In the genomic region with DNA sequence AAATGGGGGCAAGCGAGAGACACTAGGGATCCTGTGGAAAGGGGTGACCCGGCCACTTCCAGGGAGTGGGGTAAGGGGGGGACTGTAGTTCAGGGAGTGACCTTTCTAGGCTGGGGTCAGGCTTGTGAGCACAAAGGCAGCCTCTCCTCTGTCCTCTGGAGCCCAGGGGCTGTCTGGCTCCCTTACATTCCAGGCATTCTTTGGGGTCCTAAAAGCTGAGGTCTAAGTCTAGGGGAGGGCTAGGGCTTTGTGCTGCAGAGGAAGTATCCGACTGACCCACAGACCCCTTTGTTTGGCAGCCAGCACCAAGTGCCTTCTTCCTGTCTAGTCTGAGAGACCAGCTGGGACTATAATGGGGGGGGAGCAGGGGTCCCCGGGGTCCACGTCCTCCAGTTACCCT, we compare ENCODE assay signal across 9 mouse cellular contexts.
A peak's percentile ranks its signal among the peaks of the same experiment; 100 is the strongest.
DNase-seq lines count a peak whose midpoint lies in the region; ATAC-seq and TF ChIP-seq lines count a peak whose summit lies in the region.
"Had no signal": no experiment of that assay in that cellular context is flagged by ENCODE, and none has a peak within 500 bp of the region (broad histone marks: within the 10 kb centered on the region; RNA-seq: fewer than 3 reads in every experiment).

No protein-coding gene starts in this region.

- TF ChIP-seq CTCF in stomach, postnatal 0 days (IDR thresholded peaks at IDR 0.05; ENCODE audit: low read depth), result no peak

- intact Hi-C loops in left cerebral cortex, postnatal 4 days (cut with DNase I), result no loop called here

- no peak for DNase-seq in heart, postnatal 4 days
- DNase-seq in kidney, postnatal 10 days, result peak; percentile 83
- DNase-seq in stomach, postnatal 0 days (ENCODE audit: low spot score), result no peak
- no peak for DNase-seq in left cerebral cortex, postnatal 4 days
- DNase-seq: cerebellum, adult 9-11 months had no signal

- no peaks in the 10 kb centered on the region for H3K9me3 ChIP-seq in heart, embryonic 14.5 days (ENCODE audit: control insufficient read depth, low read length)
- no peaks in the 10 kb centered on the region for H3K9me3 ChIP-seq in midbrain, embryonic 13.5 days
- H3K9me3 ChIP-seq in midbrain, embryonic 15.5 days, result no peaks in the 10 kb centered on the region
- H3K9me3 ChIP-seq in stomach, postnatal 0 days (ENCODE audit: control insufficient read depth, low read length), result no peaks in the 10 kb centered on the region

- H3K9ac ChIP-seq in heart, embryonic 14.5 days (ENCODE audit: low read length), result no peak overlapping the region
- no peak overlapping the region for H3K9ac ChIP-seq in midbrain, embryonic 13.5 days (replicated peaks)
- H3K9ac ChIP-seq in midbrain, embryonic 15.5 days, result no peak overlapping the region
- H3K9ac ChIP-seq in stomach, postnatal 0 days (ENCODE audit: low read length), result no peak overlapping the region

- no peak overlapping the region for H3K4me3 ChIP-seq in heart, embryonic 14.5 days (ENCODE audit: control insufficient read depth in 1 of 2, insufficient read depth in 1 of 2, low read depth in 1 of 2, low read length in 2 of 2)
- no peak overlapping the region for H3K4me3 ChIP-seq in midbrain, embryonic 13.5 days (replicated peaks)
- H3K4me3 ChIP-seq in midbrain, embryonic 15.5 days, result no peak overlapping the region
- H3K4me3 ChIP-seq in stomach, postnatal 0 days (ENCODE audit: low read depth, low read length), result no peak overlapping the region

- no peaks in the 10 kb centered on the region for H3K36me3 ChIP-seq in heart, embryonic 14.5 days (ENCODE audit: control insufficient read depth, insufficient read depth, low read length)
- no peaks in the 10 kb centered on the region for H3K36me3 ChIP-seq in midbrain, embryonic 13.5 days
- H3K36me3 ChIP-seq in midbrain, embryonic 15.5 days (replicated peaks), result no peaks in the 10 kb centered on the region
- no peaks in the 10 kb centered on the region for H3K36me3 ChIP-seq in stomach, postnatal 0 days (ENCODE audit: control insufficient read depth, insufficient read depth, low read length)

- peaks cover 13 to 14% of the 10 kb centered on the region in 2 experiments for H3K4me1 ChIP-seq in heart, embryonic 14.5 days (ENCODE audit: control insufficient read depth in 2 of 2, insufficient read depth in 2 of 2, low read length in 2 of 2)
- no peaks in the 10 kb centered on the region for H3K4me1 ChIP-seq in midbrain, embryonic 13.5 days (replicated peaks)
- H3K4me1 ChIP-seq in midbrain, embryonic 15.5 days, result no peaks in the 10 kb centered on the region
- H3K4me1 ChIP-seq in stomach, postnatal 0 days (replicated peaks; ENCODE audit: control insufficient read depth, insufficient read depth), result no peaks in the 10 kb centered on the region

- no peak for TF ChIP-seq EP300 in stomach, postnatal 0 days (optimal IDR thresholded peaks at IDR 0.05)

- H3K4me2 ChIP-seq in heart, embryonic 14.5 days (ENCODE audit: low read length), result no peak overlapping the region
- no peak overlapping the region for H3K4me2 ChIP-seq in midbrain, embryonic 13.5 days (replicated peaks)
- H3K4me2 ChIP-seq in midbrain, embryonic 15.5 days, result no peak overlapping the region
- H3K4me2 ChIP-seq in stomach, postnatal 0 days (replicated peaks; ENCODE audit: low read depth), result no peak overlapping the region

- 23% methylated on average over 5 of the region's 5 CpGs for WGBS in heart, embryonic 14.5 days
- WGBS in midbrain, embryonic 13.5 days, result 26% methylated on average over 5 of the region's 5 CpGs
- WGBS in midbrain, embryonic 15.5 days, result 28% methylated on average over 5 of the region's 5 CpGs
- 38% methylated on average over 5 of the region's 5 CpGs for WGBS in stomach, postnatal 0 days

- H3K27me3 ChIP-seq in heart, embryonic 14.5 days (ENCODE audit: control insufficient read depth, insufficient read depth, low read length), result no peaks in the 10 kb centered on the region
- H3K27me3 ChIP-seq in midbrain, embryonic 13.5 days, result no peaks in the 10 kb centered on the region
- H3K27me3 ChIP-seq in midbrain, embryonic 15.5 days (replicated peaks), result no peaks in the 10 kb centered on the region
- no peaks in the 10 kb centered on the region for H3K27me3 ChIP-seq in stomach, postnatal 0 days (ENCODE audit: control insufficient read depth, insufficient read depth, low read length)

- peak overlapping the region; percentile 2 to 7; a peak in 2 of 4 replicates for H3K27ac ChIP-seq in heart, embryonic 14.5 days (replicated peaks in 1 of 2; ENCODE audit: control insufficient read depth in 1 of 2, insufficient read depth in 1 of 2, low read depth in 2 of 2, low read length in 2 of 2)
- no peak overlapping the region for H3K27ac ChIP-seq in midbrain, embryonic 13.5 days
- H3K27ac ChIP-seq in midbrain, embryonic 15.5 days, result no peak overlapping the region
- no peak overlapping the region for H3K27ac ChIP-seq in stomach, postnatal 0 days (replicated peaks)

- ATAC-seq in heart, embryonic 14.5 days (ENCODE audit: insufficient number of reproducible peaks, insufficient read depth, low FRiP score, low read depth), result peak; percentile 64
- peak; percentile 20; the same call in 1 of the 2 replicates for ATAC-seq in midbrain, embryonic 13.5 days
- no peak for ATAC-seq in midbrain, embryonic 15.5 days (replicated peaks)
- ATAC-seq in stomach, postnatal 0 days (ENCODE audit: low FRiP score, low TSS enrichment), result peak; percentile 35; the same call in 1 of the 2 replicates
- no peak for ATAC-seq in monocyte, adult 5-6 weeks (replicated peaks; ENCODE audit: insufficient number of reproducible peaks, low FRiP score, low TSS enrichment, poor library complexity, severe bottlenecking)

Comparison
In these comparisons a context has a peak if more than half of its experiments do, and no peak if none do; other contexts are left out.
1. ATAC-seq: peak in heart, embryonic 14.5 days (single experiment), midbrain, embryonic 13.5 days (single experiment) and stomach, postnatal 0 days (single experiment); none in midbrain, embryonic 15.5 days (single experiment) and monocyte, adult 5-6 weeks (single experiment).
2. H3K27ac ChIP-seq: peak in heart, embryonic 14.5 days (2 of 2); none in midbrain, embryonic 13.5 days (single experiment), midbrain, embryonic 15.5 days (single experiment) and stomach, postnatal 0 days (single experiment).